Mouse (Mus musculus) midbrain, embryonic 14.5 days (tissue): ENCODE data around the gene Pum3. TPM values are rescaled to one million over a fixed set of nuclear protein-coding genes. Genes with fewer than 3 reads are reported as not detected.

Experiments used
- ATAC-seq: fragments of 200-750 bp; cut with Nextera tagmentation; 2 replicates; pipeline ENCODE4 v1.8.0; 2017; ENCODE audit warnings: moderate number of reproducible peaks, moderate library complexity; ENCODE audit not compliant: low FRiP score, low TSS enrichment
- DNase-seq: peaks from one replicate; pipeline ENCODE4 v3.0.0-alpha.2; 2015
- H3K27ac ChIP-seq: fragments of 300-500 bp; sonication (generic); replicated peaks from 2 replicates; pipeline ENCODE4 v1.5.1; 2014; ENCODE audit warnings: mild to moderate bottlenecking, low read depth, low read length, moderate library complexity
- H3K27me3 ChIP-seq: fragments of 300-500 bp; sonication (generic); 2 replicates; pipeline ENCODE4 v1.6.1; 2014; ENCODE audit warnings: low read length, control low read depth, mixed read lengths; ENCODE audit not compliant: control insufficient read depth, insufficient read depth
- H3K36me3 ChIP-seq: fragments of 300-500 bp; sonication (generic); 2 replicates; pipeline ENCODE4 v1.6.1; 2014; ENCODE audit warnings: low read length, control low read depth; ENCODE audit not compliant: control insufficient read depth, insufficient read depth
- H3K4me1 ChIP-seq: fragments of 300-500 bp; sonication (generic); 2 replicates; pipeline ENCODE4 v1.6.1; 2014; ENCODE audit warnings: mild to moderate bottlenecking, antibody characterized with exemption, low read length, control low read depth; ENCODE audit not compliant: control insufficient read depth, insufficient read depth
- H3K4me2 ChIP-seq: fragments of 300-500 bp; sonication (generic); 2 replicates; pipeline ENCODE4 v1.6.1; 2014; ENCODE audit warnings: mild to moderate bottlenecking, low read length, moderate library complexity
- H3K4me3 ChIP-seq: fragments of 300-500 bp; sonication (generic); replicated peaks from 2 replicates; pipeline ENCODE4 v1.5.1; 2014; ENCODE audit warnings: low read depth, low read length
- H3K9ac ChIP-seq: fragments of 300-500 bp; sonication (generic); replicated peaks from 2 replicates; pipeline ENCODE4 v1.6.1; 2014; ENCODE audit warnings: mild to moderate bottlenecking, low read length, moderate library complexity
- H3K9me3 ChIP-seq: fragments of 300-500 bp; sonication (generic); 2 replicates; pipeline ENCODE4 v1.6.1; 2016; ENCODE audit warnings: low read length, control low read depth, mixed read lengths; ENCODE audit not compliant: control insufficient read depth
- WGBS: fragments of 180-500 bp; shearing (Covaris S2); extraction: QIAGEN DNeasy Blood & Tissue Kit; methylation state at CpG from one replicate; pipeline ENCODE4 v1.1.7; 2014; 5-methylcytosine and 5-hydroxymethylcytosine counted together
- polyA plus RNA-seq: library from polyadenylated mRNA; unstranded; fragments of >200 nt; fragmentation: Nextera tagmentation; extraction: Ambion mirVana; gene quantifications from 2 replicates; pipeline ENCODE4 v1.2.1, GENCODE M21; 2014

Gene Pum3
- polyA plus RNA-seq, 1 experiment from 2014 or later: 59.6 TPM

GRCm38 (mm10) chr19:27364521-27364931 lies 65.1 kb downstream of the Pum3 start:
- Histone ChIP-seq H3K4me2 (peak overlapping the region; percentile 42), H3K4me1 (peaks cover 7% of the 10 kb centered on the region), H3K36me3 (no peaks in the 10 kb centered on the region), H3K27me3 (no peaks in the 10 kb centered on the region), H3K4me3 (no peak overlapping the region), H3K27ac (no peak overlapping the region), H3K9ac (no peak overlapping the region), H3K9me3 (no peaks in the 10 kb centered on the region)
- peak; percentile 63 for DNase-seq
- 10% methylated on average over 8 of the region's 8 CpGs for WGBS
- ATAC-seq: no peak; the same call in 1 of the 2 replicates

GRCm38 (mm10) chr19:27363891-27364290 lies 65.7 kb downstream of the Pum3 start:
- peak overlapping the region; percentile 42 for H3K4me2 ChIP-seq
- H3K4me1 ChIP-seq: peaks cover 7% of the 10 kb centered on the region
- no peak overlapping the region for H3K27ac ChIP-seq
- no peaks in the 10 kb centered on the region for H3K27me3 ChIP-seq
- no peak overlapping the region for H3K9ac ChIP-seq
- H3K36me3 ChIP-seq: no peaks in the 10 kb centered on the region
- 38% methylated on average over 4 of the region's 4 CpGs for WGBS
- ATAC-seq (no peak), DNase-seq (peak; percentile 12)
- no peak overlapping the region for H3K4me3 ChIP-seq
- no peaks in the 10 kb centered on the region for H3K9me3 ChIP-seq

- no peaks in the 10 kb centered on the region for H3K9me3 ChIP-seq
- DNase-seq: no peak
- no peaks in the 10 kb centered on the region for H3K36me3 ChIP-seq
- no peaks in the 10 kb centered on the region for H3K27me3 ChIP-seq
- peaks cover 7% of the 10 kb centered on the region for H3K4me1 ChIP-seq
- no peak overlapping the region for H3K27ac ChIP-seq
- no peak for ATAC-seq
- H3K4me3 ChIP-seq: no peak overlapping the region
- no peak overlapping the region for H3K9ac ChIP-seq
- no peak overlapping the region for H3K4me2 ChIP-seq
Observed at GRCm38 (mm10) chr19:27360381-27360780, 69.2 kb downstream of the Pum3 start.

- WGBS: 58% methylated on average over 6 of the region's 6 CpGs
- Histone ChIP-seq H3K27ac (no peak overlapping the region), H3K4me1 (no peaks in the 10 kb centered on the region), H3K4me3 (no peak overlapping the region), H3K9me3 (no peaks in the 10 kb centered on the region), H3K27me3 (no peaks in the 10 kb centered on the region), H3K36me3 (no peaks in the 10 kb centered on the region), H3K4me2 (no peak overlapping the region), H3K9ac (no peak overlapping the region)
- ATAC-seq (no peak), DNase-seq (no peak)
Observed at GRCm38 (mm10) chr19:27351700-27352099, 77.9 kb downstream of the Pum3 start.

- no peak for ATAC-seq
- WGBS: 92% methylated on average over 1 of the region's 1 CpGs
- Histone ChIP-seq H3K27ac (no peak overlapping the region), H3K27me3 (no peaks in the 10 kb centered on the region), H3K4me3 (no peak overlapping the region), H3K9ac (no peak overlapping the region), H3K9me3 (no peaks in the 10 kb centered on the region), H3K36me3 (no peaks in the 10 kb centered on the region), H3K4me1 (no peaks in the 10 kb centered on the region), H3K4me2 (no peak overlapping the region)
- no peak for DNase-seq
Observed at GRCm38 (mm10) chr19:27346501-27346900, 83.1 kb downstream of the Pum3 start.

Other genes with a start within 250 kb of the Pum3 start
- 43.7 and 44.6 TPM in 2 replicates for gene Vldlr, start 213.3 kb downstream of the Pum3 start, polyA plus RNA-seq
- gene Kcnv2, start 107.2 kb downstream of the Pum3 start, polyA plus RNA-seq: 0.07 and 0.08 TPM in 2 replicates